Mouse (Mus musculus) lung, postnatal 0 days (tissue): Measurements from ENCODE around the gene Aplf.

Experiments used
- CTCF ChIP-seq: IDR thresholded peaks from 2 replicates; pipeline ENCODE4 v1.5.1; 2016; ENCODE audit warnings: antibody characterized with exemption, mild to moderate bottlenecking
- EP300 ChIP-seq: IDR thresholded peaks from 2 replicates; pipeline ENCODE4 v1.6.1; 2016; ENCODE audit warnings: antibody characterized with exemption, mild to moderate bottlenecking, control low read depth

GRCm38 (mm10) chr6:87671771-87672517, at the start of gene Aplf:
- TF ChIP-seq CTCF (no peak), EP300 (peak; percentile 9; the same call in 1 of the 2 replicates)
